Mouse (Mus musculus) megakaryocyte, embryonic 14.5 days (primary cell): ENCODE data around the gene Hepacam.
A peak's percentile ranks its signal among the peaks of the same experiment; 100 is the strongest.

Experiments used
- FLI1 ChIP-seq: IDR thresholded peaks from 2 replicates; pipeline ENCODE4 v1.6.1; 2012; ENCODE audit warnings: low read length, inconsistent platforms, mixed read lengths
- GATA1 ChIP-seq: IDR thresholded peaks from 3 replicates; pipeline ENCODE4 v1.6.1; 2012; ENCODE audit warnings: mixed read lengths, low read length, inconsistent platforms, borderline replicate concordance

DNA sequence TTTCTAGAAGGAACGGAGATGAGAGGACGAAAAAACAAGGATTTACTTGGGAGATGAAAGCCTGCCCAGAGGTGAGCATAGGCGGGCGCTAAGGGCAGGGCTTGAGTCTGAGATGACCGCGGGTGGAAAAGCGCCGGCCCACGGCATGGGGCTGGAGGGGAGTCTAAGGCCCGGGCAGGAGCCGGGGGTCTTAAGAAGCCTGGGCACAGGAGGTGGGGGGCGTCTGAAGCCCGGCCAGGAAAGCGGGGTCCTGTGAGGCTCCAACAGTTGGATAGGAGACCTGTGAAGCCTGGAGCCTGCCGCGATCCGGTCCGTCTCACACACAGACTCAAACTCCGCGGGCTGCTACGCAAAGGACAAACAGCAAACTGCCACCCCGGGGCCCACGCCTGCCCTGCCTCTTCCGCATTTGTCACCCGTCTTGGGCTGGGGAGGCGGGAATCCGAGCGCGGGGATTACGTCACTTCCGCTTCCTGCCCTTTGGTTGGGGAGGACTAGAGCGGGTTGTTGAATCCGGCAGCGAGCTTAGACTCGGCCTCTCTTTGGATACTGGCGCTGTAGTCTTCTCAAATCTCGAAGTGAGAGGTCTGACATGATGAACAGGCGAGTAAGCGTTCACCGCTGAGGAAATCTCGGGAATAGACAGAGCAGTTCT, 19.0 kb upstream of the Hepacam start, which contains the start of gene Ccdc15:
- TF ChIP-seq GATA1 (no peak), FLI1 (peak; percentile 96; the same call in 1 of the 2 replicates)
